Mouse (Mus musculus) cortical plate, adult 2 months (tissue): Measurements from ENCODE around the gene Myh2.

Experiments used
- CTCF ChIP-seq: fragments of 200-500 bp; IDR thresholded peaks from 2 replicates; pipeline ENCODE4 v1.5.1; 2011; ENCODE audit warnings: mild to moderate bottlenecking, control low read depth, low read length; ENCODE audit not compliant: insufficient read depth; ENCODE audit errors: extremely low read depth
- POLR2A ChIP-seq: fragments of 200-500 bp; IDR thresholded peaks from 2 replicates; pipeline ENCODE4 v1.6.1; 2011; ENCODE audit warnings: mild to moderate bottlenecking, low read length, control low read depth; ENCODE audit not compliant: insufficient read depth; ENCODE audit errors: extremely low read depth

DNA sequence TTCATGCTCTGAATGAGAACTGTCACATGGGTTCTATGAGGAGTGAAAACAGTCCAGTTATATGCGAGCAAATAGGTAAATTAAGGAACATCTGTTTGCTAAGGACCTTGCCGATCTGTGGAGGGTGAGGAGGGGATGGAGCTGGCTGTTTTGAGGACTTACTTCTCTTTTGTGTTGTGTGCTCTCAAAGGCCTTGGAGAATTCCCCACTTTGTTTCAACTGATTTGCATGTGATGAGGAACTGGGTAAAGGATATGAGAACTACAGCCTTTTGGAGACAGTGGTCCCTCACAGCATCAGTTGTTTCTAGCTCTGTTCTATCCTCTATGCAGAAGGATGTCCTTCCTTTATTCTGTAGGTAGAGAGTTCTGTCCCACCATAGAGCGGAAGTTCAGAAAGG, 10.7 kb upstream of the Myh2 start:
- TF ChIP-seq POLR2A = no peak
- no peak for TF ChIP-seq CTCF
